Mouse (Mus musculus): ENCODE measurements around the gene Ryr2.

- TF ChIP-seq GATA1 (IDR thresholded peaks at IDR 0.05; ENCODE audit: borderline replicate concordance, low read length), result no peak
- TF ChIP-seq FLI1 (IDR thresholded peaks at IDR 0.05; ENCODE audit: low read length), result no peak
Observed at GRCm38 (mm10) chr13:12129121-12129520, 22.4 kb upstream of the Ryr2 start.

Measured in megakaryocyte, embryonic 14.5 days (primary cell).